Comparison of ENCODE assay signal across 12 mouse cellular contexts in genomic region chr1:184298701-184299100, GRCm38 (mm10).
"Had no signal": no experiment of that assay in that cellular context is flagged by ENCODE, and none has a peak within 500 bp of the region (broad histone marks: within the 10 kb centered on the region; RNA-seq: fewer than 3 reads in every experiment).

No protein-coding gene starts in this region.

- DNase-seq: left cerebral cortex, postnatal 4 days; liver; liver, embryonic 13.5 days; liver, postnatal 0 days; lung, adult 18-20 months; lung, adult 2 months; lung, embryonic 14.5 days; lung, postnatal 10 days; lung, postnatal 14 days; lung, postnatal 36 days; lung, postnatal 4 days; midbrain, embryonic 14.5 days had no signal
